Mouse (Mus musculus) neural tube, embryonic 13.5 days (tissue): ENCODE results near the gene Ssmem1. TPM values are rescaled to one million over a fixed set of nuclear protein-coding genes. Genes with fewer than 3 reads are reported as not detected.

ENCODE experiments used
- ATAC-seq: fragments of 200-750 bp; cut with Nextera tagmentation; 2 replicates; pipeline ENCODE4 v1.8.0; 2017; ENCODE audit warnings: low read depth, mild to moderate bottlenecking, moderate TSS enrichment, moderate library complexity
- H3K27ac ChIP-seq: fragments of 300-500 bp; sonication (generic); replicated peaks from 2 replicates; pipeline ENCODE4 v1.5.1; 2015; ENCODE audit warnings: moderate library complexity, mild to moderate bottlenecking, inconsistent platforms
- H3K27me3 ChIP-seq: fragments of 300-500 bp; sonication (generic); 2 replicates; pipeline ENCODE4 v1.6.1; 2015; ENCODE audit warnings: mild to moderate bottlenecking, inconsistent platforms
- H3K36me3 ChIP-seq: fragments of 300-500 bp; sonication (generic); 2 replicates; pipeline ENCODE4 v1.6.1; 2015; ENCODE audit warnings: mild to moderate bottlenecking, inconsistent platforms
- H3K4me1 ChIP-seq: fragments of 300-500 bp; sonication (generic); replicated peaks from 2 replicates; pipeline ENCODE4 v1.6.1; 2015; ENCODE audit warnings: inconsistent platforms
- H3K4me2 ChIP-seq: fragments of 300-500 bp; sonication (generic); 2 replicates; pipeline ENCODE4 v1.6.1; 2015; ENCODE audit warnings: inconsistent platforms, mild to moderate bottlenecking, moderate library complexity
- H3K4me3 ChIP-seq: fragments of 300-500 bp; sonication (generic); 2 replicates; pipeline ENCODE4 v1.5.1; 2015; ENCODE audit warnings: mild to moderate bottlenecking, inconsistent platforms
- H3K9ac ChIP-seq: fragments of 300-500 bp; sonication (generic); 2 replicates; pipeline ENCODE4 v1.6.1; 2015; ENCODE audit warnings: moderate library complexity, mild to moderate bottlenecking, inconsistent platforms
- H3K9me3 ChIP-seq: fragments of 300-500 bp; sonication (generic); 2 replicates; pipeline ENCODE4 v1.6.1; 2016; ENCODE audit warnings: inconsistent platforms
- WGBS: fragments of 180-500 bp; shearing (Covaris S2); methylation state at CpG from one replicate; pipeline ENCODE4 v1.1.7; 2015; 5-methylcytosine and 5-hydroxymethylcytosine counted together
- polyA plus RNA-seq: library from polyadenylated mRNA; unstranded; fragments of >200 nt; fragmentation: Nextera tagmentation; extraction: Ambion mirVana; gene quantifications from 2 replicates; pipeline ENCODE4 v1.2.1, GENCODE M21; 2015

Ssmem1 gene
- polyA plus RNA-seq, 1 experiment from 2014 or later = not detected

GRCm38 (mm10) chr6:30535340-30535739 lies 25.7 kb downstream of the Ssmem1 start:
- WGBS = 49% methylated on average over 3 of the region's 3 CpGs
- no peak overlapping the region for H3K4me3 ChIP-seq
- H3K36me3 ChIP-seq = no peaks in the 10 kb centered on the region
- no peak overlapping the region for H3K4me2 ChIP-seq
- H3K9ac ChIP-seq = no peak overlapping the region
- H3K27me3 ChIP-seq = no peaks in the 10 kb centered on the region
- no peaks in the 10 kb centered on the region for H3K4me1 ChIP-seq
- ATAC-seq = no peak
- H3K27ac ChIP-seq = no peak overlapping the region
- H3K9me3 ChIP-seq = no peaks in the 10 kb centered on the region

GRCm38 (mm10) chr6:30538240-30538639 lies 28.6 kb downstream of the Ssmem1 start:
- Histone ChIP-seq H3K4me1 (peaks cover 4% of the 10 kb centered on the region; the same call in 1 of the 2 replicates), H3K4me3 (no peak overlapping the region), H3K27ac (no peak overlapping the region), H3K9me3 (no peaks in the 10 kb centered on the region), H3K27me3 (no peaks in the 10 kb centered on the region), H3K9ac (no peak overlapping the region), H3K4me2 (no peak overlapping the region), H3K36me3 (no peaks in the 10 kb centered on the region)
- 78% methylated on average over 10 of the region's 10 CpGs for WGBS
- no peak for ATAC-seq

GRCm38 (mm10) chr6:30538800-30539199 lies 29.2 kb downstream of the Ssmem1 start:
- WGBS = 85% methylated on average over 5 of the region's 5 CpGs
- ATAC-seq = no peak

GRCm38 (mm10) chr6:30541009-30541799 lies 31.6 kb downstream of the Ssmem1 start, which contains the start of gene Cpa2:
TSS of gene Cpa2 (plus strand) at chr6:30541582.
- H3K36me3 ChIP-seq = no peaks in the 10 kb centered on the region
- H3K27ac ChIP-seq = no peak within 1 kb of the TSS
- no peak for ATAC-seq
- H3K4me2 ChIP-seq = no peak within 1 kb of the TSS
- no peaks in the 10 kb centered on the region for H3K9me3 ChIP-seq
- H3K27me3 ChIP-seq = no peaks in the 10 kb centered on the region
- WGBS = 76% methylated on average over 11 of the region's 11 CpGs
- H3K9ac ChIP-seq = no peak within 1 kb of the TSS
- peaks cover 30% of the 10 kb centered on the region for H3K4me1 ChIP-seq
- H3K4me3 ChIP-seq = no peak within 1 kb of the TSS

More at GRCm38 (mm10) chr6:30538800-30539199, 29.2 kb downstream of the Ssmem1 start:
- no peak overlapping the region for H3K27ac ChIP-seq
- H3K9ac ChIP-seq = no peak overlapping the region
- H3K9me3 ChIP-seq = no peaks in the 10 kb centered on the region
- no peak overlapping the region for H3K4me2 ChIP-seq
- no peaks in the 10 kb centered on the region for H3K36me3 ChIP-seq
- H3K27me3 ChIP-seq = no peaks in the 10 kb centered on the region
- H3K4me1 ChIP-seq = peaks cover 9% of the 10 kb centered on the region
- no peak overlapping the region for H3K4me3 ChIP-seq

- H3K27ac ChIP-seq = no peak overlapping the region
- H3K4me1 ChIP-seq = peaks cover 40% of the 10 kb centered on the region
- no peak overlapping the region for H3K4me3 ChIP-seq
- H3K9ac ChIP-seq = no peak overlapping the region
- WGBS = 91% methylated on average over 6 of the region's 6 CpGs
- H3K27me3 ChIP-seq = no peaks in the 10 kb centered on the region
- no peaks in the 10 kb centered on the region for H3K9me3 ChIP-seq
- H3K4me2 ChIP-seq = no peak overlapping the region
- no peak for ATAC-seq
- no peaks in the 10 kb centered on the region for H3K36me3 ChIP-seq
These were observed 32.6 kb downstream of the Ssmem1 start for GRCm38 (mm10) chr6:30542277-30542676.

- no peaks in the 10 kb centered on the region for H3K9me3 ChIP-seq
- peaks cover 47% of the 10 kb centered on the region for H3K4me1 ChIP-seq
- ATAC-seq = no peak
- no peaks in the 10 kb centered on the region for H3K36me3 ChIP-seq
- WGBS = 43% methylated on average over 12 of the region's 12 CpGs
- no peak overlapping the region for H3K9ac ChIP-seq
- no peak overlapping the region for H3K27ac ChIP-seq
- no peak overlapping the region for H3K4me3 ChIP-seq
- no peak overlapping the region for H3K4me2 ChIP-seq
- no peaks in the 10 kb centered on the region for H3K27me3 ChIP-seq
These were observed 33.4 kb downstream of the Ssmem1 start for GRCm38 (mm10) chr6:30543077-30543476.

- Histone ChIP-seq H3K4me3 (no peak overlapping the region), H3K36me3 (no peaks in the 10 kb centered on the region), H3K9me3 (no peaks in the 10 kb centered on the region), H3K4me1 (peaks cover 52% of the 10 kb centered on the region), H3K27ac (no peak overlapping the region), H3K27me3 (no peaks in the 10 kb centered on the region), H3K9ac (0 out of 2 replicates have a peak overlapping the region, but pooled peaks have one; percentile 9), H3K4me2 (no peak overlapping the region)
- ATAC-seq = no peak
- WGBS = 19% methylated on average over 8 of the region's 8 CpGs
These were observed 34.2 kb downstream of the Ssmem1 start for GRCm38 (mm10) chr6:30543851-30544250.

- Histone ChIP-seq H3K9ac (no peak overlapping the region), H3K4me2 (no peak overlapping the region), H3K4me3 (no peak overlapping the region), H3K27ac (peak overlapping the region; percentile 92), H3K4me1 (peaks cover 61% of the 10 kb centered on the region), H3K9me3 (no peaks in the 10 kb centered on the region), H3K27me3 (no peaks in the 10 kb centered on the region), H3K36me3 (no peaks in the 10 kb centered on the region)
- 73% methylated on average over 7 of the region's 7 CpGs for WGBS
- ATAC-seq = no peak
These were observed 36.0 kb downstream of the Ssmem1 start for GRCm38 (mm10) chr6:30545689-30546088.

- H3K27me3 ChIP-seq = no peaks in the 10 kb centered on the region
- H3K36me3 ChIP-seq = no peaks in the 10 kb centered on the region
- peak overlapping the region; percentile 68 for H3K9ac ChIP-seq
- H3K27ac ChIP-seq = peak overlapping the region; percentile 92
- WGBS = 8% methylated on average over 17 of the region's 17 CpGs
- peak overlapping the region; percentile 28 for H3K4me3 ChIP-seq
- peaks cover 64% of the 10 kb centered on the region for H3K4me1 ChIP-seq
- peak; percentile 62; the same call in 1 of the 2 replicates for ATAC-seq
- H3K9me3 ChIP-seq = no peaks in the 10 kb centered on the region
- H3K4me2 ChIP-seq = peak overlapping the region; percentile 56
These were observed 37.1 kb downstream of the Ssmem1 start for GRCm38 (mm10) chr6:30546571-30547273.

GRCm38 (mm10) chr6:30547274-30547645 lies 37.6 kb downstream of the Ssmem1 start:
- Histone ChIP-seq H3K4me2 (peak overlapping the region; percentile 56), H3K4me1 (peaks cover 68% of the 10 kb centered on the region), H3K9me3 (no peaks in the 10 kb centered on the region), H3K27me3 (no peaks in the 10 kb centered on the region), H3K4me3 (peak overlapping the region; percentile 28), H3K27ac (peak overlapping the region; percentile 92), H3K9ac (peak overlapping the region; percentile 68), H3K36me3 (no peaks in the 10 kb centered on the region)
- ATAC-seq = peak; percentile 37; the same call in 1 of the 2 replicates
- 0% methylated on average over 16 of the region's 17 CpGs for WGBS

- Histone ChIP-seq H3K4me1 (peaks cover 73% of the 10 kb centered on the region), H3K4me3 (no peak overlapping the region), H3K27ac (peak overlapping the region; percentile 92), H3K9ac (0 out of 2 replicates have a peak overlapping the region, but pooled peaks have one; percentile 18), H3K4me2 (peak overlapping the region; percentile 56), H3K27me3 (no peaks in the 10 kb centered on the region), H3K9me3 (no peaks in the 10 kb centered on the region), H3K36me3 (no peaks in the 10 kb centered on the region)
- ATAC-seq = no peak
- 29% methylated on average over 9 of the region's 9 CpGs for WGBS
These were observed 38.1 kb downstream of the Ssmem1 start for GRCm38 (mm10) chr6:30547656-30548306.

GRCm38 (mm10) chr6:30549231-30549761 lies 39.6 kb downstream of the Ssmem1 start:
- WGBS = 22% methylated on average over 15 of the region's 15 CpGs
- Histone ChIP-seq H3K4me3 (no peak overlapping the region), H3K9me3 (no peaks in the 10 kb centered on the region), H3K27ac (peak overlapping the region; percentile 57), H3K9ac (no peak overlapping the region), H3K4me1 (peaks cover 73% of the 10 kb centered on the region), H3K27me3 (no peaks in the 10 kb centered on the region), H3K4me2 (no peak overlapping the region), H3K36me3 (no peaks in the 10 kb centered on the region)
- no peak for ATAC-seq
